Mouse (Mus musculus) hindbrain, embryonic 16.5 days (tissue): ENCODE results near the gene Gprin2. TPM values are rescaled to one million over a fixed set of nuclear protein-coding genes. Genes with fewer than 3 reads are reported as not detected.

Source experiments
- ATAC-seq: fragments of 200-750 bp; cut with Nextera tagmentation; 2 replicates; pipeline ENCODE4 v1.8.0; 2017; ENCODE audit warnings: moderate TSS enrichment, moderate library complexity
- H3K27ac ChIP-seq: fragments of 300-500 bp; sonication (generic); 2 replicates; pipeline ENCODE4 v1.5.1; 2014; ENCODE audit warnings: low read depth, mild to moderate bottlenecking, control low read depth, low read length, moderate library complexity
- H3K27me3 ChIP-seq: fragments of 300-500 bp; sonication (generic); replicated peaks from 2 replicates; pipeline ENCODE4 v1.6.1; 2014; ENCODE audit warnings: low read length; ENCODE audit not compliant: control insufficient read depth, insufficient read depth
- H3K36me3 ChIP-seq: fragments of 300-500 bp; sonication (generic); 2 replicates; pipeline ENCODE4 v1.6.1; 2014; ENCODE audit warnings: mild to moderate bottlenecking, low read length, moderate library complexity, mixed read lengths; ENCODE audit not compliant: control insufficient read depth, insufficient read depth
- H3K4me1 ChIP-seq: fragments of 300-500 bp; sonication (generic); 2 replicates; pipeline ENCODE4 v1.6.1; 2014; ENCODE audit warnings: low read depth, low read length; ENCODE audit not compliant: control insufficient read depth, insufficient read depth
- H3K4me2 ChIP-seq: fragments of 300-500 bp; sonication (generic); 2 replicates; pipeline ENCODE4 v1.6.1; 2014; ENCODE audit warnings: mild to moderate bottlenecking, low read length, control low read depth, moderate library complexity
- H3K4me3 ChIP-seq: fragments of 300-500 bp; sonication (generic); 2 replicates; pipeline ENCODE4 v1.5.1; 2014; ENCODE audit warnings: mild to moderate bottlenecking, low read length, control low read depth, moderate library complexity
- H3K9ac ChIP-seq: fragments of 300-500 bp; sonication (generic); 2 replicates; pipeline ENCODE4 v1.6.1; 2014; ENCODE audit warnings: low read depth, mild to moderate bottlenecking, control low read depth, low read length, moderate library complexity
- H3K9me3 ChIP-seq: fragments of 300-500 bp; sonication (generic); 2 replicates; pipeline ENCODE4 v1.6.1; 2014; ENCODE audit warnings: mild to moderate bottlenecking, low read length, moderate library complexity; ENCODE audit not compliant: control insufficient read depth
- WGBS: fragments of 180-500 bp; shearing (Covaris S2); extraction: QIAGEN DNeasy Blood & Tissue Kit; methylation state at CpG from one replicate; pipeline ENCODE4 v1.1.7; 2014; 5-methylcytosine and 5-hydroxymethylcytosine counted together
- polyA plus RNA-seq: library from polyadenylated mRNA; unstranded; fragments of >200 nt; fragmentation: Nextera tagmentation; extraction: Ambion mirVana; gene quantifications from 2 replicates; pipeline ENCODE4 v1.2.1, GENCODE M21; 2015

The Gprin2 gene
- polyA plus RNA-seq, 1 experiment from 2014 or later: 5.1 TPM

DNA sequence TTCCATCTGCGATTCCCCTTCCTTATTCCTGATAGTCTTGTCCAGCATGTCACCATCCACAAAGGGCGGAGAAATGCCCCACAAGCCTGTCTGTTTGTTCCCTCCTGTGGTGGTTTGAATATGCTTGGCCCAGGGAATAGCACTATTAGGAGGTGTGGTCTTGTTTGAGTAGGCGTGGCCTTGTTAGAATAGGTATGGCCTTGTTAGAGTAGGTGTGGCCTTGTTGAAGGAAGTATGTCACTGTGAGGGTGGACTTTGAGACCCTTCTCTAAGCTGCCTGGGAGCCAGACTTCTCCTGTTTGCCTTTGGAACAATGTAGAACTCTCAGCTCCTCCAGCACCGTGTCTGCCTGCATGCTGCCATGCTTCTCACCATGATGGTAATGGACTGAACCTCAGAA lies 8.5 kb upstream of the Gprin2 start:
- WGBS: 95% methylated on average over 4 of the region's 4 CpGs
- Histone ChIP-seq H3K36me3 (no peaks in the 10 kb centered on the region), H3K27ac (no peak overlapping the region), H3K9ac (no peak overlapping the region), H3K4me2 (no peak overlapping the region), H3K4me1 (no peaks in the 10 kb centered on the region), H3K4me3 (no peak overlapping the region), H3K9me3 (no peaks in the 10 kb centered on the region), H3K27me3 (no peaks in the 10 kb centered on the region)
- no peak for ATAC-seq

DNA sequence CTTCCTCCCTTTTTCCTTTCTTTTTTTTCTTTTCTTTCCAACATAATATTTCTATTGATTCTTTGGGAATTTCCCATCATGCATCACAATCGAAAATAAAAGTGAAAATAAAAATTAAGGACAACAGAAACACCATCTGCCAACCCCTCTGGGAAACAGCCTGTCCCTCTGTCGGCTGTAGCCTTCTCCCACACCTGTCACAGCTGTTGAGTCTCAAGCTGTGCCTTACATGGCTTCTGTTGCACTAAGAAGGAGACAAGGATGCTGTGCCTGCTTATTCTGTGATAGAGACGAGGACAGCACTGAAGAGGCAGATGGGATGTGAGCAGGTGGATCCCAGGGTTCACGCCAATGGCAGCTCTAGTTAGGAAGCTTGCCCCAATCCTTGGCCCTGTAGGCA lies 7.6 kb upstream of the Gprin2 start:
- Histone ChIP-seq H3K4me1 (no peaks in the 10 kb centered on the region), H3K36me3 (no peaks in the 10 kb centered on the region), H3K4me3 (no peak overlapping the region), H3K4me2 (no peak overlapping the region), H3K27me3 (no peaks in the 10 kb centered on the region), H3K9ac (no peak overlapping the region), H3K9me3 (no peaks in the 10 kb centered on the region), H3K27ac (no peak overlapping the region)
- no peak for ATAC-seq
- 49% methylated on average over 4 of the region's 4 CpGs for WGBS

DNA sequence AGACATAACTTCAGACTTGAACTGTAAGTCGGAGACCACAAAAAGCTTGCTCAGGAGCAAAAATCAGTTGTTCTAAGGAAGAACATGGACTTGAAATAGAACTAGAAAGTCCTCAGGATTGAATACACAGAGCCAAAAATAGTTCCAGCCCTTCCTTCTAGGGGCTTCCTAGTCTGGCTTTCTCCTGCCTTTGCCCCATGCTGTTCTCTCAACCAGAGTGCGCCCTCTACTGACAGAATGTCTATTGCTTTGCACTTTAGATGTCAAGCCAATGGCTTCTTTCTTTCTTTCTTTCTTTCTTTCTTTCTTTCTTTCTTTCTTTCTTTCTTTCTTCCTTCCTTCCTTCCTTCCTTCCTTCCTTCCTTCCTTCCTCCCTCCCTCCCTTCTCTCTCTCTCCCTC lies 7.2 kb upstream of the Gprin2 start:
- no peak overlapping the region for H3K27ac ChIP-seq
- ATAC-seq: no peak
- no peaks in the 10 kb centered on the region for H3K9me3 ChIP-seq
- H3K4me1 ChIP-seq: no peaks in the 10 kb centered on the region
- WGBS: 48% methylated on average over 2 of the region's 2 CpGs
- no peak overlapping the region for H3K9ac ChIP-seq
- H3K36me3 ChIP-seq: no peaks in the 10 kb centered on the region
- no peaks in the 10 kb centered on the region for H3K27me3 ChIP-seq
- no peak overlapping the region for H3K4me2 ChIP-seq
- H3K4me3 ChIP-seq: no peak overlapping the region

DNA sequence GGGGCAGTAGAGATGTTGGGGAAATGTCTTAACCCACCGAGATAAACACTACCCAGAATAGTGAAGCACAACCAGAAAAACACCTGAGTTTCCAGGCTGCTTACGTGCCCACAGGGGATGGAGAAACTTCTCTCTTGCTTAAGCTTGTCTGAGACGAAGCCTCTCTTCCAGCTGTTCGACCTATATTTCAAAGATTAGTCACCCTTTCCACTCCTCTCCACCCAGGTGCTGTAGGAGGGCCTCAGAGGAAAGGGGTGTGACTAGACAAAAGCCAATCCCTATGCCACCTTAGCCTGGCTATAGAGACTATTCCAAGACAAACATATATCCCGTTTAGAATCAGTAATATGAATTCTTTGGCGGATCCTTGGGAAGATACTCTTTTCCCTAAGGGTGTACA lies 6.5 kb upstream of the Gprin2 start:
- no peaks in the 10 kb centered on the region for H3K36me3 ChIP-seq
- H3K4me2 ChIP-seq: no peak overlapping the region
- H3K4me1 ChIP-seq: no peaks in the 10 kb centered on the region
- no peak overlapping the region for H3K9ac ChIP-seq
- no peak overlapping the region for H3K27ac ChIP-seq
- WGBS: 84% methylated on average over 6 of the region's 6 CpGs
- ATAC-seq: no peak
- no peaks in the 10 kb centered on the region for H3K27me3 ChIP-seq
- H3K9me3 ChIP-seq: no peaks in the 10 kb centered on the region
- no peak overlapping the region for H3K4me3 ChIP-seq

DNA sequence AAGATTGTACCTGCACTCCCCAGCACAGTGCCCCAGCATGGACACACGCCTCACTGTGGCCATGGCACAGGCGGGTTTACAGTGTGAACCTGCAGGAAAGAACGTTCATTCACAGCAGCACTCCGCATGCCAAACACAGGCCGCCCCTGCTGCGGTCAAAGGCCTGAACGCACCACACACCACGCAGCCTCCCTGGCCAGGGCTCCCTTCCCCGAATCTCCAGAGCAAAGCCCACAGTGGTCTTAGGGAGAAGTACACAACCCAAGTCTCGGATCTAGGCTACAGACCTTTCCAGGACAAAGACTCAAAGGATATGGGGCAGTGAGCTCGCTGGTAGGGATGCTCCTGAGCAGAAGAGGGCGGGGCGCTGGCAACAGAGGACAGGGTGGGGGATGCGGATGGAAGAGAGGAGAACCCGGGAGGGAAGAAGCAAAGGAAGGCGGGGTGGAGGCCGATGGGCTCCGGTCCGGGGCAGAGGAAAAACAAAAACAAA lies 669 bp downstream of the Gprin2 start:
- Histone ChIP-seq H3K4me3 (peak overlapping the region; percentile 78), H3K36me3 (no peaks in the 10 kb centered on the region), H3K27ac (peak overlapping the region; percentile 80), H3K27me3 (no peaks in the 10 kb centered on the region), H3K4me1 (0 out of 2 replicates have a peak, but pooled peaks cover 8% of the 10 kb centered on the region), H3K9me3 (no peaks in the 10 kb centered on the region), H3K4me2 (peak overlapping the region; percentile 63), H3K9ac (peak overlapping the region; percentile 88)
- peak; percentile 85 for ATAC-seq
- 2% methylated on average over 19 of the region's 19 CpGs for WGBS

DNA sequence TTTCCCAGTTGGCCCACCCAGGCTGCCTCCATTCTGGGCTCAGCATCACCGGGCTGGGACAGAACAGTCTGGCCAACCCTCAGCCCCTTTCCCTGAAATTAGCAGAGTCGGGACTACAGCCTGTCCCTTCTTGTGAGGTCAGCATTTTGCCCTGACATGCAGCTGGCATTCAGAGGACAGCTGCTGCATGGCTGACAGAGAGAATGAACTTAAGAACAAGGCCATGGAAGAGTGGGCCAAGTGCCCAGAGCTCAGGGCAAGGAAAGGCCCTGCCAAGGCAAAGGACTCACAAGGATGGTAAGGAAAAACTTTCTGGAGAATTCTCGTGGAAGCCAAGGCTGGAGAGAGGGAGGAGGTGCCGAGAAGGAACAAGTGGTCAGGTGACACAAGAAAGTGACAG lies 4.7 kb downstream of the Gprin2 start:
- ATAC-seq: no peak
- WGBS: 54% methylated on average over 4 of the region's 4 CpGs
- no peaks in the 10 kb centered on the region for H3K9me3 ChIP-seq

DNA sequence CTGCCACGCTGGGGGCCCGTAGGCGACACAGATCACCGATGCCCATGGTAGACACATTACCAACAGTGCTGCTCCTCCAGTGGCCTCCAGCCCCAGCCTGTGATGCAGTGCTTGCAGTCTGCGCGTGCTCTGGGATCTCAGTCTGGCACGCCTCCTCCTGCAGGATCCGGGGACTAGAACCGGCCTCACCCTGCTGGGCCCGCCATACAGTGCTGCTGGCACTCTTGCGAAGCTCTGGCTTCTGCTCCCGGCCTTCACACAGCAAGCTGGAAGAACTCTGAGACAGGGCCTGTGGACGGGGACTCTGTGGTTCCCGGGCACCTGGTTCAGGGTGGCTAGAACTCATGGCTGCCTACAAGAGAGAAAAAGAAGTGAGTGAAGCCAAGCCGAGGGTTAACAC lies 6.0 kb downstream of the Gprin2 start:
- Histone ChIP-seq H3K4me1 (0 out of 2 replicates have a peak, but pooled peaks cover 8% of the 10 kb centered on the region), H3K9ac (no peak overlapping the region), H3K27me3 (no peaks in the 10 kb centered on the region), H3K4me2 (no peak overlapping the region), H3K4me3 (no peak overlapping the region), H3K36me3 (peaks cover 15% of the 10 kb centered on the region; the same call in 1 of the 2 replicates), H3K27ac (no peak overlapping the region), H3K9me3 (no peaks in the 10 kb centered on the region)
- 90% methylated on average over 15 of the region's 15 CpGs for WGBS
- no peak for ATAC-seq

More for the DNA sequence above, 4.7 kb downstream of the Gprin2 start:
- Histone ChIP-seq H3K27ac (no peak overlapping the region), H3K27me3 (no peaks in the 10 kb centered on the region), H3K36me3 (peaks cover 13% of the 10 kb centered on the region; the same call in 1 of the 2 replicates), H3K4me1 (0 out of 2 replicates have a peak, but pooled peaks cover 8% of the 10 kb centered on the region), H3K4me2 (no peak overlapping the region), H3K4me3 (no peak overlapping the region), H3K9ac (no peak overlapping the region)

DNA sequence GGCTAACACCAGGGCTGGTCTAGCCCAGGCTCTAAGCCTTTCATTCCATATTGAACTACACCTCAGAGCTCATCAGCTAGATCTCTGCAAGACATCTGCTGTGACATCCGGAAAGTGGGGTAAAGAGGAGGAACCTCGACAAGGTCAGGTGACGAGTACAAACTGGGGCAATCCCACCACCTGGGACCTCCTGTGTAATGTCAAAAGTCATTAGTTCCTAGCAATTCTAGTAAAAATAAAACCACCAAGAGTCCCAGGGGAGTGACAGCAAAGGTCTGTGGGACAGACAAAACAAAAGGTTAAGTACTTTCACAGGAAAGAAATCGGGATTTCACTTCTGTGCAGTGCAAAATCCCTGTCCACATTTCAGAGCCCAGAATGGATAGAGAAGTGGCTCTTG lies 7.6 kb downstream of the Gprin2 start:
- WGBS: 80% methylated on average over 4 of the region's 4 CpGs
- Histone ChIP-seq H3K4me3 (no peak overlapping the region), H3K9me3 (no peaks in the 10 kb centered on the region), H3K4me2 (no peak overlapping the region), H3K9ac (no peak overlapping the region), H3K27ac (no peak overlapping the region), H3K27me3 (no peaks in the 10 kb centered on the region), H3K4me1 (0 out of 2 replicates have a peak, but pooled peaks cover 4% of the 10 kb centered on the region), H3K36me3 (peaks cover 15% of the 10 kb centered on the region; the same call in 1 of the 2 replicates)
- no peak for ATAC-seq

DNA sequence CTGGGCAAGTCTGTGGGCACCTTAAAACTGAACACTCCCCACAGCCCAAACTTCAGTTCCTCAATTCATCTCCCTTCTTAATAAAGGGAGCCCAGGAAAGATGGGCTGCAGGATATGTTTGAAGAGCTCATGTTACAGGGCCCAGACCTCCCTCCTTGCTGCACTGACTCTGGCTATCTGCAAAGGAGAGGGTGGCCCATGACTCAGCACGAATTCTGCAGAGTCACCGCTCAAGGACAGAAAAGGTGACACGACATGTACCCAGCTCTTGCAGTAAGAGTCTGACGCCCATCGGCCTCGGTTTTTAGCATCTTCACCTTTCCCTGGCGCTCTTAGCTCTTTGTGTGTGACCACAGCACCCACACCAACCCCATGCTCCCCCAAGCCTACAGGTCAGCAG lies 11.1 kb downstream of the Gprin2 start:
- Histone ChIP-seq H3K9ac (no peak overlapping the region), H3K27ac (no peak overlapping the region), H3K9me3 (no peaks in the 10 kb centered on the region), H3K36me3 (peaks cover 15% of the 10 kb centered on the region; the same call in 1 of the 2 replicates), H3K4me1 (no peaks in the 10 kb centered on the region), H3K4me3 (no peak overlapping the region), H3K4me2 (no peak overlapping the region), H3K27me3 (no peaks in the 10 kb centered on the region)
- WGBS: 83% methylated on average over 7 of the region's 7 CpGs
- ATAC-seq: no peak

DNA sequence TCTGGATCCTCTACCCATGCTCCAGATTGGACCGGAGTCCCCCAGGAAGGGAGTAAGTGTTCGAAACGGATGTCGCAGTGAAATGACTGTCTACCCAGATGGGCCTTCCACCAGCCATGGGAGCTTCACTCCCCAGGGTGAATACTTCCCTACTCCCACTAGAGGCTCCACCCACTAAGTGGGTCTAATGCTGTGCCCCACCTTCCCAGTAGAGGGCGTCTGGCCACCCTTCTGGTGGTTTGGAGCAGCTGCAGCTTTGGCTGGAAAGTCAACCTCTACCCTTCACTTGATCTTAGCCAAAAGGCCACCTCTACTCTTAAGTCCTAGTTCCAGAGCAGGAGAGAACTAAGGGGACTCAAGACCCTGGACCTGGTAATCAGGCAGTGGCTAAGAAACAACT lies 12.8 kb downstream of the Gprin2 start:
- ATAC-seq: no peak
- no peak overlapping the region for H3K9ac ChIP-seq
- no peak overlapping the region for H3K4me3 ChIP-seq
- H3K4me1 ChIP-seq: no peaks in the 10 kb centered on the region
- H3K27ac ChIP-seq: no peak overlapping the region
- no peak overlapping the region for H3K4me2 ChIP-seq
- H3K9me3 ChIP-seq: no peaks in the 10 kb centered on the region
- peaks cover 5% of the 10 kb centered on the region; the same call in 1 of the 2 replicates for H3K36me3 ChIP-seq
- 67% methylated on average over 5 of the region's 5 CpGs for WGBS
- no peaks in the 10 kb centered on the region for H3K27me3 ChIP-seq
